13 mouse cellular contexts compared by ENCODE assay signal in the genomic region with DNA sequence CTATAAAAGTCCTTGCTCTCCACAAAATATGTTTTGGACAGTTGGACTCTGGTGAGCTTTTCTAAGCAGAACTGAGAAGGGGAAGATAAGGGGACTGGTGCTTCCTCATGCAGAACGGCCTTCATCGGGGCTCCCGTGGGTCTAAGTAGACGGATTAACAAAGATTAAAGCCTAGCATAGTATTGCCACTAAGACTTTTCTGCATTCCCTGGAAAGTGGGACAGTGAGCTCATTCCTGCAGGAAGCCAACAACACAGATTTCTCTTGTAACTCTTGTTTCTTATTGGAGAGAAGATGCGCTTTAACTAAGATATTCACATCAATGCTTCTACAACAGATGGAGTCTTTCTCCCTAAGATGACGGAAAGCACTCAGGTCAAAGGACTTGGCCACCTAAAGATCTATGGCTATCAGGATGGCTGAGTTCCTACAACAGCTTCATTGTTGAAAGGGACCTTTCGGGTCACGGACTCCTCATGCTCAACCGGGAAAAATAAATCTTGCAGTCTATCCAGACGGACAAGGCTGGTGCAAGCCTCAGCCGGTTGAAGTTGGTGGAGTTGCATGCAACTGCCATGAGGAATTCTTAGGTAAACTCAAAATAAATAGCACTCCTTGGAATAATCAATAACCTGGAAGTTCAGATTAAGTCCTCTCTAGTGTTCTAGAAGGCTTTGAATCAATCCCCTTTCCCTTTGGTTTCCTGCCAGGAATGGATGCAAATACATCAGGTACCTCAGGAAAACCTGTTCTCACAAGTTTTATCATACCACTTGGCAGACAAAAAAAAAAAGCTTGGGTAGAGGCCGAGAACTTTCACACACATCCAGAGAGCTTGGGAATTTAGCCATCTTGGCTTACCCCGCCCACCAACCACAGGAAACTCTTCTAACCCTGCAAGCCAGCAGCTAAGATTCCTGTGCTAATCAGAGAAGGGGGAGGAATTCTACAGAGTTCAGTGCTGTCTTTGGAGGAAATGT. TPM values are rescaled to one million over a fixed set of nuclear protein-coding genes. Genes with fewer than 3 reads are reported as not detected.
DNase-seq lines count a peak whose midpoint lies in the region; ATAC-seq lines count a peak whose summit lies in the region.
"Had no signal": no experiment of that assay in that cellular context is flagged by ENCODE, and none has a peak within 500 bp of the region (broad histone marks: within the 10 kb centered on the region; RNA-seq: fewer than 3 reads in every experiment).

No protein-coding gene starts in this region.

- no peaks in the 10 kb centered on the region for H3K27me3 ChIP-seq in heart, embryonic 16.5 days (ENCODE audit: control insufficient read depth, insufficient read depth, low read length)
- H3K27me3 ChIP-seq in forebrain, embryonic 10.5 days (ENCODE audit: poor library complexity, severe bottlenecking): peaks cover 7% of the 10 kb centered on the region; the same call in 1 of the 2 replicates

- no peaks in the 10 kb centered on the region for H3K9me3 ChIP-seq in heart, embryonic 16.5 days (replicated peaks; ENCODE audit: control insufficient read depth, low read length)
- no peaks in the 10 kb centered on the region for H3K9me3 ChIP-seq in forebrain, embryonic 10.5 days

- ATAC-seq in heart, embryonic 16.5 days (replicated peaks; ENCODE audit: extremely low read depth, insufficient read depth, low FRiP score): no peak
- ATAC-seq: liver, postnatal 0 days had no signal

- no peak overlapping the region for H3K4me2 ChIP-seq in heart, embryonic 16.5 days (ENCODE audit: low read depth, low read length)

- H3K27ac ChIP-seq in heart, embryonic 16.5 days (ENCODE audit: low read length): peak overlapping the region; percentile 20
- H3K27ac ChIP-seq in forebrain, embryonic 10.5 days: no peak overlapping the region

- no peaks in the 10 kb centered on the region for H3K36me3 ChIP-seq in heart, embryonic 16.5 days (ENCODE audit: control insufficient read depth, insufficient read depth)
- no peaks in the 10 kb centered on the region for H3K36me3 ChIP-seq in forebrain, embryonic 10.5 days (replicated peaks)

- DNase-seq in heart, adult 9 months (ENCODE audit: low spot score in 2 of 2): peak; percentile 27 to 36
- no peak for DNase-seq in heart, adult 8-10 months (ENCODE audit: low spot score)
- peak; percentile 19 for DNase-seq in Muller cell, postnatal 12 days (ENCODE audit: inconsistent ontology term)
- peak; percentile 37 for DNase-seq in lung, postnatal 25 days (ENCODE audit: low spot score)
- DNase-seq in cerebellum, postnatal 4 days (ENCODE audit: low spot score in 2 of 2): no peak
- DNase-seq in thymus, adult 18-20 months: no peak
- no peak for DNase-seq in forebrain, embryonic 10.5 days (ENCODE audit: extremely low spot score, low spot score)
- DNase-seq: gastrocnemius, postnatal 14 days; liver, postnatal 0 days; thymus, adult 2 months had no signal

- no peak overlapping the region for H3K4me3 ChIP-seq in heart, embryonic 16.5 days (ENCODE audit: low read length)
- H3K4me3 ChIP-seq in forebrain, embryonic 10.5 days: no peak overlapping the region
- H3K4me3 ChIP-seq: erythroblast, embryonic 14.5 days; myocyte had no signal

- no peak overlapping the region for H3K9ac ChIP-seq in heart, embryonic 16.5 days (ENCODE audit: low read length)
- H3K9ac ChIP-seq: liver, postnatal 0 days had no signal

- H3K4me1 ChIP-seq in heart, embryonic 16.5 days (ENCODE audit: control insufficient read depth, insufficient read depth, low read length): no peaks in the 10 kb centered on the region
- H3K4me1 ChIP-seq in forebrain, embryonic 10.5 days: peaks cover 14% of the 10 kb centered on the region

- 71% methylated on average over 13 of the region's 13 CpGs for WGBS in heart, embryonic 16.5 days
- WGBS in forebrain, embryonic 10.5 days: 72% methylated on average over 13 of the region's 13 CpGs

RNA-seq across cellular contexts. Expression of a gene that starts 8.0 kb away (rescaled TPM):
- 1 to 10 TPM in 3 of 4 experiments, under 1 TPM in 1; 0.90 to 1.5 (median 1.1) TPM for total RNA-seq in heart, adult 8-10 months (2022)
- polyA plus RNA-seq in heart, embryonic 16.5 days (2015; fragmentation: Nextera tagmentation; extraction: Ambion mirVana): 0.22 TPM in 1 of 2 replicates, not detected in the other
- 0.75 TPM in 1 of 2 replicates, not detected in the other for polyA plus RNA-seq in forebrain, embryonic 10.5 days (2016; fragmentation: Nextera tagmentation; extraction: Ambion mirVana)
- polyA plus RNA-seq: erythroblast, embryonic 14.5 days; myocyte had no signal

Comparison
In these comparisons a context has a peak if more than half of its experiments do, and no peak if none do; other contexts are left out.
1. DNase-seq: peak in heart, adult 9 months (2 of 2), Muller cell, postnatal 12 days (single experiment) and lung, postnatal 25 days (single experiment); none in heart, adult 8-10 months (single experiment), cerebellum, postnatal 4 days (0 of 2), thymus, adult 18-20 months (0 of 2) and forebrain, embryonic 10.5 days (single experiment).